ENCODE assay signal across 18 mouse cellular contexts in the genomic region with DNA sequence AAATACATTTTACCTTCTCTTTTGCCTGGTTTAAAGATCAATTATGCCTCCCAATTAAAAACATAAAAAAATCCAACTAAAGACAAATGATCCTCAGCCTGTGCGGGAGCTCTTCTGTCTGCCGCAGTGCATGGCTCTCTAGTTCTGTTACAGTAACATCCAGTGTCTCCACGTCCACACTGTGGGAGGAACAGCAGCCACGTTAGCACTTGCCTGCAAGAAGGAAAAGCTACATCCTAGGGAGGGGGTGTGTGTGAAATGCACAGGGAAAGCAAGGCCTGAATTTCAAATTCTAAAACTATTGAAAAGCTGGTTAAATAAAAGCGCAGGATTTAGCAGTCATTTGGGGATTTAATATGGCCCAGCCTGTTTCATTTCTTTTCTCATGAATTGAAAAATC.
DNase-seq lines count a peak whose midpoint lies in the region; ATAC-seq and TF ChIP-seq lines count a peak whose summit lies in the region.
"Had no signal": no experiment of that assay in that cellular context is flagged by ENCODE, and none has a peak within 500 bp of the region (broad histone marks: within the 10 kb centered on the region; RNA-seq: fewer than 3 reads in every experiment).

No protein-coding gene starts in this region.

- H3K4me2 ChIP-seq in forebrain, embryonic 12.5 days: no peak overlapping the region
- no peak overlapping the region for H3K4me2 ChIP-seq in neural tube, embryonic 15.5 days
- H3K4me2 ChIP-seq in midbrain, embryonic 15.5 days: no peak overlapping the region
- H3K4me2 ChIP-seq: heart, embryonic 13.5 days; hindbrain, embryonic 13.5 days; liver, embryonic 13.5 days had no signal

- no peak for TF ChIP-seq POLR2A in cerebellum, adult 2 months (IDR thresholded peaks at IDR 0.05; ENCODE audit: borderline replicate concordance, insufficient read depth, low read length)

- H3K4me3 ChIP-seq in forebrain, embryonic 12.5 days (replicated peaks): no peak overlapping the region
- H3K4me3 ChIP-seq in forebrain, embryonic 10.5 days: no peak overlapping the region
- H3K4me3 ChIP-seq in neural tube, embryonic 15.5 days (replicated peaks): no peak overlapping the region
- no peak overlapping the region for H3K4me3 ChIP-seq in midbrain, embryonic 15.5 days
- no peak overlapping the region for H3K4me3 ChIP-seq in cerebellum, adult 2 months (replicated peaks; ENCODE audit: insufficient read depth, low read depth, low read length)
- H3K4me3 ChIP-seq: erythroblast, embryonic 14.5 days; heart, embryonic 13.5 days; hindbrain, embryonic 13.5 days; liver, embryonic 13.5 days had no signal

- TF ChIP-seq CTCF in cerebellum, adult 2 months (IDR thresholded peaks at IDR 0.05; ENCODE audit: borderline replicate concordance, insufficient read depth, low read depth, low read length): no peak

- no peak overlapping the region for H3K9ac ChIP-seq in forebrain, embryonic 12.5 days
- no peak overlapping the region for H3K9ac ChIP-seq in neural tube, embryonic 15.5 days (replicated peaks)
- no peak overlapping the region for H3K9ac ChIP-seq in midbrain, embryonic 15.5 days
- H3K9ac ChIP-seq: heart, embryonic 13.5 days; hindbrain, embryonic 13.5 days; liver, embryonic 13.5 days had no signal

- H3K36me3 ChIP-seq in forebrain, embryonic 12.5 days (replicated peaks): no peaks in the 10 kb centered on the region
- no peaks in the 10 kb centered on the region for H3K36me3 ChIP-seq in forebrain, embryonic 10.5 days (replicated peaks)
- H3K36me3 ChIP-seq in neural tube, embryonic 15.5 days: no peaks in the 10 kb centered on the region
- H3K36me3 ChIP-seq in midbrain, embryonic 15.5 days (replicated peaks): no peaks in the 10 kb centered on the region
- H3K36me3 ChIP-seq: heart, embryonic 13.5 days; hindbrain, embryonic 13.5 days; liver, embryonic 13.5 days had no signal

- no peaks in the 10 kb centered on the region for H3K27me3 ChIP-seq in forebrain, embryonic 12.5 days
- no peaks in the 10 kb centered on the region for H3K27me3 ChIP-seq in forebrain, embryonic 10.5 days (ENCODE audit: poor library complexity, severe bottlenecking)
- H3K27me3 ChIP-seq in neural tube, embryonic 15.5 days (replicated peaks): no peaks in the 10 kb centered on the region
- no peaks in the 10 kb centered on the region for H3K27me3 ChIP-seq in midbrain, embryonic 15.5 days (replicated peaks)
- H3K27me3 ChIP-seq in cerebellum, adult 2 months (ENCODE audit: control insufficient read depth, insufficient read depth, low read length): no peaks in the 10 kb centered on the region
- H3K27me3 ChIP-seq: heart, embryonic 13.5 days; hindbrain, embryonic 13.5 days; liver, embryonic 13.5 days had no signal

- H3K4me1 ChIP-seq in forebrain, embryonic 12.5 days: no peaks in the 10 kb centered on the region
- H3K4me1 ChIP-seq in forebrain, embryonic 10.5 days: peaks cover 3% of the 10 kb centered on the region; the same call in 1 of the 2 replicates
- H3K4me1 ChIP-seq in neural tube, embryonic 15.5 days: peaks cover 3% of the 10 kb centered on the region; the same call in 1 of the 2 replicates
- peaks cover 7% of the 10 kb centered on the region for H3K4me1 ChIP-seq in midbrain, embryonic 15.5 days
- H3K4me1 ChIP-seq in cerebellum, adult 2 months (ENCODE audit: control insufficient read depth, insufficient read depth, low read length): peaks cover 14% of the 10 kb centered on the region
- H3K4me1 ChIP-seq: hindbrain, embryonic 13.5 days; liver, embryonic 13.5 days had no signal

- peak; percentile 55; the same call in 1 of the 2 replicates for ATAC-seq in forebrain, embryonic 12.5 days (ENCODE audit: low FRiP score)
- ATAC-seq in neural tube, embryonic 15.5 days (ENCODE audit: low FRiP score): 0 out of 2 replicates have a peak, but pooled peaks have one; percentile 57
- peak; percentile 75 for ATAC-seq in midbrain, embryonic 15.5 days (replicated peaks)

- intact Hi-C loops in heart, postnatal 14 days (cut with DNase I): no loop called here

- DNase-seq in forebrain, embryonic 10.5 days (ENCODE audit: extremely low spot score, low spot score): no peak
- no peak for DNase-seq in neural tube, embryonic 10.5 days (ENCODE audit: extremely low spot score, low spot score)
- no peak for DNase-seq in adrenal gland, postnatal 25 days
- DNase-seq in heart, postnatal 14 days: no peak
- no peak for DNase-seq in cerebellum, adult 2 months
- DNase-seq: adrenal gland, adult 8-10 months; cerebellum, adult 11-12 months; gastrocnemius, postnatal 10 days; kidney, adult 2 months; liver, embryonic 13.5 days; lung, postnatal 10 days; spleen, adult 18-20 months had no signal

- 33% methylated on average over 5 of the region's 5 CpGs for WGBS in forebrain, embryonic 12.5 days
- 56% methylated on average over 5 of the region's 5 CpGs for WGBS in forebrain, embryonic 10.5 days
- 48% methylated on average over 5 of the region's 5 CpGs for WGBS in neural tube, embryonic 15.5 days
- 36% methylated on average over 5 of the region's 5 CpGs for WGBS in midbrain, embryonic 15.5 days
- 77% methylated on average over 5 of the region's 5 CpGs for WGBS in cerebellum, adult 2 months

- H3K9me3 ChIP-seq in forebrain, embryonic 12.5 days: no peaks in the 10 kb centered on the region
- H3K9me3 ChIP-seq in forebrain, embryonic 10.5 days: no peaks in the 10 kb centered on the region
- no peaks in the 10 kb centered on the region for H3K9me3 ChIP-seq in neural tube, embryonic 15.5 days (replicated peaks)
- H3K9me3 ChIP-seq in midbrain, embryonic 15.5 days: no peaks in the 10 kb centered on the region
- H3K9me3 ChIP-seq: heart, embryonic 13.5 days; hindbrain, embryonic 13.5 days; liver, embryonic 13.5 days had no signal

- H3K27ac ChIP-seq in forebrain, embryonic 12.5 days: no peak overlapping the region
- H3K27ac ChIP-seq in forebrain, embryonic 10.5 days: no peak overlapping the region
- 0 out of 2 replicates have a peak overlapping the region, but pooled peaks have one; percentile 23 for H3K27ac ChIP-seq in neural tube, embryonic 15.5 days (replicated peaks)
- H3K27ac ChIP-seq in midbrain, embryonic 15.5 days: peak overlapping the region; percentile 55
- no peak overlapping the region for H3K27ac ChIP-seq in cerebellum, adult 2 months (ENCODE audit: insufficient read depth, low read length)
- H3K27ac ChIP-seq: heart, embryonic 13.5 days; hindbrain, embryonic 13.5 days; liver, embryonic 13.5 days had no signal

Comparison
In these comparisons a context has a peak if more than half of its experiments do, and no peak if none do; other contexts are left out.
1. H3K27ac ChIP-seq: peak in neural tube, embryonic 15.5 days (single experiment) and midbrain, embryonic 15.5 days (single experiment); none in forebrain, embryonic 12.5 days (single experiment), forebrain, embryonic 10.5 days (single experiment) and cerebellum, adult 2 months (single experiment).
2. Peak in every context shown above with its lines, with median percentiles within 50 percentile points of each other: ATAC-seq.